Mouse (Mus musculus) layer of hippocampus, postnatal 14 days (tissue): ENCODE results near the gene Prdm13. TPM values are rescaled to one million over a fixed set of nuclear protein-coding genes. Genes with fewer than 3 reads are reported as not detected.

ENCODE experiments used
- DNase-seq, 2 experiments: peaks; one replicate each; pipeline ENCODE4 v3.0.0; 2021 to 2022; ENCODE audit warnings: low spot score in 2 of 2, mixed read lengths in 1 of 2
- total RNA-seq, 2 experiments: library from RNA; stranded (reverse); gene quantifications; 2 replicates each; pipeline ENCODE4 v1.2.3; 2021

The Prdm13 gene
- total RNA-seq, 2 experiments from 2014 or later: not detected

GRCm38 (mm10) chr4:21678101-21678974 is 7.4 kb downstream of the Prdm13 start:
- no peak for DNase-seq

- DNase-seq: no peak
Observed at GRCm38 (mm10) chr4:21674691-21675090, 11.1 kb downstream of the Prdm13 start.

GRCm38 (mm10) chr4:21674042-21674441 is 11.7 kb downstream of the Prdm13 start:
- DNase-seq: no peak

GRCm38 (mm10) chr4:21665961-21666360 is 19.8 kb downstream of the Prdm13 start:
- DNase-seq: peak in 1 of 2 experiments; percentile 68

GRCm38 (mm10) chr4:21658184-21658583 is 27.6 kb downstream of the Prdm13 start:
- no peak for DNase-seq

GRCm38 (mm10) chr4:21629275-21629583 is 56.5 kb downstream of the Prdm13 start:
- DNase-seq: no peak

GRCm38 (mm10) chr4:21628367-21629274 is 57.1 kb downstream of the Prdm13 start:
- no peak for DNase-seq

Other genes with a start within 250 kb of the Prdm13 start
- 10 to 100 TPM; 39.6 to 45.4 TPM for gene Ccnc, start 41.7 kb upstream of the Prdm13 start, total RNA-seq
- 10 to 100 TPM; 38.5 to 48.3 TPM for gene Usp45, start 81.2 kb upstream of the Prdm13 start, total RNA-seq
- 10 to 100 TPM; 20.6 to 23.0 TPM for gene Tstd3, start 81.2 kb upstream of the Prdm13 start, total RNA-seq
- 100 to 1,000 TPM; 181 to 183 TPM for gene Pnisr, start 161.6 kb upstream of the Prdm13 start, total RNA-seq
- 10 to 100 TPM; 13.9 to 14.0 TPM for gene Coq3, start 193.7 kb upstream of the Prdm13 start, total RNA-seq
- 10 to 100 TPM; 69.5 to 76.2 TPM for gene Faxc, start 245.4 kb upstream of the Prdm13 start, total RNA-seq